Mouse (Mus musculus) cerebellum, adult 11-12 months (tissue): ENCODE results near the gene Slc12a8.

Experiments used
- DNase-seq: peaks from one replicate; pipeline ENCODE4 v3.0.0; 2022

Gene Slc12a8

GRCm38 (mm10) chr16:33584455-33585082, 67.4 kb downstream of the Slc12a8 start:
- no peak for DNase-seq

GRCm38 (mm10) chr16:33585083-33585460, 67.9 kb downstream of the Slc12a8 start:
- DNase-seq, result no peak

GRCm38 (mm10) chr16:33587283-33588127, 70.4 kb downstream of the Slc12a8 start:
- DNase-seq, result no peak

- no peak for DNase-seq
Measured at GRCm38 (mm10) chr16:33588845-33589244, 71.7 kb downstream of the Slc12a8 start.

GRCm38 (mm10) chr16:33590438-33590837, 73.3 kb downstream of the Slc12a8 start:
- DNase-seq, result no peak

GRCm38 (mm10) chr16:33591390-33592067, 74.4 kb downstream of the Slc12a8 start:
- DNase-seq, result no peak

GRCm38 (mm10) chr16:33592286-33592685, 75.2 kb downstream of the Slc12a8 start:
- no peak for DNase-seq

- no peak for DNase-seq
Measured at GRCm38 (mm10) chr16:33593467-33593866, 76.3 kb downstream of the Slc12a8 start.

GRCm38 (mm10) chr16:33594037-33594771, 77.1 kb downstream of the Slc12a8 start:
- no peak for DNase-seq

- no peak for DNase-seq
Measured at GRCm38 (mm10) chr16:33595235-33595769, 78.2 kb downstream of the Slc12a8 start.

GRCm38 (mm10) chr16:33596213-33596612, 79.1 kb downstream of the Slc12a8 start:
- no peak for DNase-seq

- no peak for DNase-seq
Measured at GRCm38 (mm10) chr16:33600216-33600615, 83.1 kb downstream of the Slc12a8 start.

- DNase-seq, result no peak
Measured at GRCm38 (mm10) chr16:33601299-33601698, 84.2 kb downstream of the Slc12a8 start.

GRCm38 (mm10) chr16:33605647-33606596, 88.8 kb downstream of the Slc12a8 start:
- DNase-seq, result peak; percentile 19

- DNase-seq, result peak; percentile 24
Measured at GRCm38 (mm10) chr16:33606691-33607532, 89.8 kb downstream of the Slc12a8 start.

- DNase-seq, result no peak
Measured at GRCm38 (mm10) chr16:33609554-33609953, 92.4 kb downstream of the Slc12a8 start.

GRCm38 (mm10) chr16:33610466-33610865, 93.3 kb downstream of the Slc12a8 start:
- DNase-seq, result no peak

- DNase-seq, result no peak
Measured at GRCm38 (mm10) chr16:33611291-33611690, 94.2 kb downstream of the Slc12a8 start.

- peak; percentile 64 for DNase-seq
Measured at GRCm38 (mm10) chr16:33612056-33612770, 95.1 kb downstream of the Slc12a8 start.

GRCm38 (mm10) chr16:33615986-33616385, 98.9 kb downstream of the Slc12a8 start:
- no peak for DNase-seq
